Mouse (Mus musculus) mouse trophoblast stem cell (cell line): ENCODE data around the gene Akr1c6.
"Not testable (repeated sequence)": the region's sequence is repeated elsewhere in the genome, so short reads cannot be mapped to it uniquely, and the experiment has no call there.

Experiments
- in situ Hi-C, 2 experiments: fragments of 300-500 bp; cut with MseI, MboI; formaldehyde crosslinking; loops; 2 replicates in 1 of 2; 3 replicates in 1 of 2; pipeline ENCODE4 v1.15.1; 2025

Akr1c6 gene

GRCm38 (mm10) chr13:4434006-4434405 is at the start of gene Akr1c6:
Gene Akr1c6, plus strand, starts transcription at chr13:4434306.
- in situ Hi-C loops = no loop called here

GRCm38 (mm10) chr13:4384918-4385317 is 49.2 kb upstream of the Akr1c6 start:
- in situ Hi-C loops = loop anchor here (10.0 to 25.0 kb wide), 2 partner anchors 227 to 230 kb away; partner anchors contain the start of gene Akr1e1 (in 1 of the 2)

- in situ Hi-C loops = loop anchor here (10.0 to 25.0 kb wide), 2 partner anchors 227 to 229 kb away; partner anchors contain the start of gene Akr1e1 (in 1 of the 2)
Observed at GRCm38 (mm10) chr13:4385541-4385940, 48.6 kb upstream of the Akr1c6 start.

- in situ Hi-C loops = loop anchor here (10.0 to 25.0 kb wide), 2 partner anchors 223 to 226 kb away; partner anchors contain the start of gene Akr1e1 (in 1 of the 2)
Observed at GRCm38 (mm10) chr13:4388762-4389446, 45.2 kb upstream of the Akr1c6 start.

- in situ Hi-C loops = not testable (repeated sequence)
Observed at GRCm38 (mm10) chr13:4400360-4400759, 33.7 kb upstream of the Akr1c6 start.

GRCm38 (mm10) chr13:4400831-4401230 is 33.3 kb upstream of the Akr1c6 start:
- in situ Hi-C loops = no loop called here

GRCm38 (mm10) chr13:4402221-4402620 is 31.9 kb upstream of the Akr1c6 start:
- in situ Hi-C loops = no loop called here

GRCm38 (mm10) chr13:4404726-4405125 is 29.4 kb upstream of the Akr1c6 start:
- in situ Hi-C loops = no loop called here

- in situ Hi-C loops = no loop called here
Observed at GRCm38 (mm10) chr13:4406771-4407170, 27.3 kb upstream of the Akr1c6 start.

- in situ Hi-C loops = no loop called here
Observed at GRCm38 (mm10) chr13:4428558-4428957, 5.5 kb upstream of the Akr1c6 start.

GRCm38 (mm10) chr13:4429034-4429433 is 5.1 kb upstream of the Akr1c6 start:
- in situ Hi-C loops = no loop called here

- in situ Hi-C loops = no loop called here
Observed at GRCm38 (mm10) chr13:4431129-4431528, 3.0 kb upstream of the Akr1c6 start.

GRCm38 (mm10) chr13:4465641-4466040 is 31.5 kb downstream of the Akr1c6 start:
- in situ Hi-C loops = no loop called here

GRCm38 (mm10) chr13:4467896-4468295 is 33.8 kb downstream of the Akr1c6 start:
- in situ Hi-C loops = no loop called here
